Mouse (Mus musculus): ENCODE results near the gene Bcs1l. TPM values are rescaled to one million over a fixed set of nuclear protein-coding genes. Genes with fewer than 3 reads are reported as not detected.

The Bcs1l gene
- 15.2 and 29.9 TPM in 2 replicates for total RNA-seq (2014; rRNA removed)
- 12.3 and 14.4 TPM in 2 replicates for polyA plus RNA-seq (2015; fragmentation: Nextera tagmentation; extraction: Ambion mirVana)

DNA sequence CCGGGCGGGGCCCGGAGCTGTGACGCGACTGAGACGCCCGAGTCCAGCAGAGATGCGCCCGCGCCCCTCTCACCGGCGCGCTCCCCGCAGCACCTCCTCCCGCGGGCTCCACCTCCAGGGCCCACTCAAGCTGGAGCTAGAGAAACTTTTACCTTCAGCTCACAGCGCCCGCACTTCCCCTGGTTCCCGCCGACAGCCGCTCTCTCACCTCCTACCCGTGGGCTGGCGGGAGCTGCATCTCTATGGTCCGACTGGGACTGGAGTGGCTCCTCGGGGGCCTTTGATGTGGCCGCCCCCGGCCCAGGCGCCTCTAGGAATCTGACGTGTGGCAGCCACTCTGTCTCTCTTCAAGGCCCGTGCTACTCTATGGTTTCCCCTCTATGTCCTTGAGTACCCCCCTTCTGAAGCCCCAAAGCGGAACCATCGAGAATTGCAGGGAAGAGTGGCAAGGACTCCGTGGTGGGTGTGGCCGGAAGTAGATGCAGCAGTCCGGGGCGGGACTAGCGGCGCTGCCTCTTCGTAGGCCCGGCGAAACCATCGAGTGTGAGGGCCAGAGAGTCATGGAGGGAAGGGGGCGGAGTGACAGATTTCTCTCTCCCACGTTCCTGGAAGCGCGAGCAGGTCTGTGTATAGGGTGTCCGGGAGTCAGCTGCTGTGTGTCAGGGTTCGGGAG, at the start of gene Bcs1l, which contains the start of gene Zfp142:
Gene Bcs1l, plus strand, starts transcription at position 517 of the 673 bp plus-strand sequence.
Gene Zfp142, minus strand, starts transcription at position 474 of the 673 bp plus-strand sequence.
- under 1% methylated on average over 48 of the region's 48 CpGs for WGBS
- TF ChIP-seq CTCF (IDR thresholded peaks at IDR 0.05; ENCODE audit: low read depth): peak; percentile 45
- ATAC-seq (peak; percentile 99), DNase-seq (ENCODE audit: low spot score) (peak; percentile 99)
- Histone ChIP-seq H3K27me3 (ENCODE audit: insufficient read depth, low read length) (no peaks in the 10 kb centered on the region), H3K9ac (replicated peaks; ENCODE audit: low read length) (peak within 1 kb of the TSS; percentile 74), H3K4me1 (ENCODE audit: insufficient read depth, low read length) (peaks cover 10% of the 10 kb centered on the region; the same call in 1 of the 2 replicates), H3K9me3 (ENCODE audit: low read length) (no peaks in the 10 kb centered on the region), H3K27ac (peak within 1 kb of the TSS; percentile 85), H3K36me3 (ENCODE audit: insufficient read depth, low read length) (peaks cover 17% of the 10 kb centered on the region), H3K4me3 (ENCODE audit: low read length) (peak within 1 kb of the TSS; percentile 84), H3K4me2 (ENCODE audit: low read depth, low read length) (peak within 1 kb of the TSS; percentile 96)

DNA sequence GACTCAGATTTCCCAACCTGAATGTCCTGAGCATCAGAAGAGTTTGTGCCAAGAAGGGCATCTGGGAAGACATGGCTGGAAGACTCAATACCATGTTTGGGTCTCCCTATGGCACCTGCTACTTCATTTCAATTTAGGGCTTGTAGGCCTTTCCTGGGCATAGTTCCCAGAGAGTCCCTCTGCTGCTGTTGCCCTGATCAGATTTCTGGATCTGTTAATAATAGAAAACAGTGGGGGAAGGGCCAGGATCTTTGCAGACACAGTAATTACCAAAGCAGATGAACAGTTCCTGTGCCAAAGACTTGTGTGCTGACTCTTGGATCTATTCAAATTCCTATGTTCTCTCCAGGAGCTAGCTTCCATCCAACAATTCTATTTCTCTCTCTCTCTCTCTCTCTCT, 49.4 kb upstream of the Bcs1l start:
- no peaks in the 10 kb centered on the region for H3K36me3 ChIP-seq (ENCODE audit: insufficient read depth, low read length)
- H3K4me3 ChIP-seq (ENCODE audit: low read length): no peak overlapping the region
- DNase-seq (ENCODE audit: low spot score) (peak; percentile 79), ATAC-seq (peak; percentile 63)
- no peak overlapping the region for H3K4me2 ChIP-seq (ENCODE audit: low read depth, low read length)
- H3K27me3 ChIP-seq (ENCODE audit: insufficient read depth, low read length): no peaks in the 10 kb centered on the region
- no peak for TF ChIP-seq CTCF (IDR thresholded peaks at IDR 0.05; ENCODE audit: low read depth)
- H3K4me1 ChIP-seq (ENCODE audit: insufficient read depth, low read length): peaks cover 10% of the 10 kb centered on the region; the same call in 1 of the 2 replicates
- no peaks in the 10 kb centered on the region for H3K9me3 ChIP-seq (ENCODE audit: low read length)
- no peak overlapping the region for H3K27ac ChIP-seq
- H3K9ac ChIP-seq (replicated peaks; ENCODE audit: low read length): no peak overlapping the region

DNA sequence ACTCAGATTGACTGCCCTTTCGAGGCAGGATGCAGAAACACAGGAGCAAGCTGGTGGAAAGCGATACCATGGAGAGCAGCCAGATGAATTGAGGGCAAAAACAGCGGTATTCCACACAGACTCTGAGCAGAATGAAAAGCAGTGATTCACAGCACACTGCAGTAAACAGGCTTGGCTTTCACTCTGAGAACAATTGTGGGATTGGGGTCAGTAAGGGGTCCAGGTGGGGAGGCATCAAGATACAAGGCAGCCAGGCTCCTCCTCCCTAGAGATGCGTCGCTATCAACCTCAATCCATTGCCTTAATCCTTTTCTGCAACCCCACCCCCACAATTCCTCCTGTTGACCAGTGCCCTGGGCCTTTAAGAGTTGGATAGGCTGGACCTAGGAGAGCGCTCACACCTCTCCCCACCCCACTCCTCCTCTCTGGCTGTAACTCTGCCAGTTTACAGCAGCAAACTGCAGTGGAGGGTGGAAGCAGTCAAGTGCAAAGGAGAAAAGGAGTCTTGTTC, 45.6 kb upstream of the Bcs1l start, which contains the start of gene Plcd4:
Gene Plcd4, plus strand, starts transcription at position 438 of the 511 bp plus-strand sequence.
- peak; percentile 90 for ATAC-seq

DNA sequence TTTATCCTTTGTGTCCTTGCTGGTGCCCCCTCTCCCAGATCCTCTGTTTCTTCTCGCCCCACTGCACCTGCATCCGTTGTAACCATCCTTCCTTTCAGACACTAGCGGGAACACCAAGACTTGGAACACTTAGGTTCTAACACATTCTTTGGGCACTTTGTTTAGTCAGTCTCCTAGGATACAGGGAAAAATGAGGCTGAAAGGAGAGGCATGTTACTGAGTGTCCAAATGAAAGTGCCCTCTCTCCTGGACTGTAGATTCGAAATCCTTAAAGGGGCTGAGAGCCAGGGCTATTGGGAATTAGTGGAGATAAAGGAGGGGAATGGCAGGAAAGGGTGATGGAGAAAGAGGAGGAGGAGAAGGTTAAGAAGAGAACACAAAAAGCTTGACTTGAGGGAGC, 43.9 kb upstream of the Bcs1l start, which contains the start of gene Usp37:
Gene Usp37, minus strand, starts transcription at position 101 of the 400 bp plus-strand sequence.
- Histone ChIP-seq H3K9me3 (ENCODE audit: low read length) (no peaks in the 10 kb centered on the region), H3K4me1 (ENCODE audit: insufficient read depth, low read length) (peaks cover 10% of the 10 kb centered on the region; the same call in 1 of the 2 replicates), H3K4me3 (ENCODE audit: low read length) (peak within 1 kb of the TSS; percentile 21), H3K27ac (peak within 1 kb of the TSS; percentile 74; the same call in 1 of the 2 replicates), H3K36me3 (ENCODE audit: insufficient read depth, low read length) (no peaks in the 10 kb centered on the region), H3K9ac (replicated peaks; ENCODE audit: low read length) (peak within 1 kb of the TSS; percentile 30; the same call in 1 of the 2 replicates), H3K27me3 (ENCODE audit: insufficient read depth, low read length) (no peaks in the 10 kb centered on the region), H3K4me2 (ENCODE audit: low read depth, low read length) (peak within 1 kb of the TSS; percentile 52)
- ATAC-seq (no peak), DNase-seq (ENCODE audit: low spot score) (peak; percentile 17)
- TF ChIP-seq CTCF (IDR thresholded peaks at IDR 0.05; ENCODE audit: low read depth): no peak
- 36% methylated on average over 4 of the region's 4 CpGs for WGBS

More for the DNA sequence above, 45.6 kb upstream of the Bcs1l start, which contains the start of gene Plcd4:
- peak within 1 kb of the TSS; percentile 52 for H3K4me2 ChIP-seq (ENCODE audit: low read depth, low read length)
- 6% methylated on average over 6 of the region's 6 CpGs for WGBS
- peaks cover 10% of the 10 kb centered on the region; the same call in 1 of the 2 replicates for H3K4me1 ChIP-seq (ENCODE audit: insufficient read depth, low read length)
- H3K27ac ChIP-seq: peak within 1 kb of the TSS; percentile 74
- peak within 1 kb of the TSS; percentile 21 for H3K4me3 ChIP-seq (ENCODE audit: low read length)
- H3K9me3 ChIP-seq (ENCODE audit: low read length): no peaks in the 10 kb centered on the region
- H3K9ac ChIP-seq (replicated peaks; ENCODE audit: low read length): peak within 1 kb of the TSS; percentile 30
- DNase-seq (ENCODE audit: low spot score): peak; percentile 73
- TF ChIP-seq CTCF (IDR thresholded peaks at IDR 0.05; ENCODE audit: low read depth): no peak
- H3K36me3 ChIP-seq (ENCODE audit: insufficient read depth, low read length): no peaks in the 10 kb centered on the region
- no peaks in the 10 kb centered on the region for H3K27me3 ChIP-seq (ENCODE audit: insufficient read depth, low read length)

DNA sequence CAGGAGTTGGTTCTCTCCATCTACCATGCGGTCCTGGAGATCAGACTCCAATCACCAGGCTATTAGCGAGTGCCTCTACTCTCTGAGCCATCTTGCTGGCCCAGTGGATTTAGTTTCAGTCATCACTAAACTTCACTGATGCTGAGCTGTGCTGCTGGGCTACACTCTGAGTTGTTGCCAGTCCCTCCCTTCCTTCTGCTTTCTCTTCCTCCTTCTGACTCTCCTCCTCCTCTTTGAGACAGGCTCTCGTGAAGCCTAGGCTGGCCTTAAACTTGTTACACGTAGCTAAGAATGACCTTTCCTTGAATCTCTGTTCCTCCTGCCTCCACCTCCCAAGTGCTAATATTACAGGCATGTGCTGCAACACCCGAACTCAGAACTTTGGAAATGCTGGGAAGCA, 29.0 kb upstream of the Bcs1l start:
- no peak overlapping the region for H3K4me3 ChIP-seq (ENCODE audit: low read length)
- DNase-seq (ENCODE audit: low spot score) (no peak), ATAC-seq (no peak)
- no peaks in the 10 kb centered on the region for H3K9me3 ChIP-seq (ENCODE audit: low read length)
- H3K4me2 ChIP-seq (ENCODE audit: low read depth, low read length): no peak overlapping the region
- H3K9ac ChIP-seq (replicated peaks; ENCODE audit: low read length): no peak overlapping the region
- WGBS: 90% methylated on average over 5 of the region's 5 CpGs
- TF ChIP-seq CTCF (IDR thresholded peaks at IDR 0.05; ENCODE audit: low read depth): no peak
- H3K36me3 ChIP-seq (ENCODE audit: insufficient read depth, low read length): peaks cover under 1% of the 10 kb centered on the region; the same call in 1 of the 2 replicates
- no peaks in the 10 kb centered on the region for H3K4me1 ChIP-seq (ENCODE audit: insufficient read depth, low read length)
- H3K27ac ChIP-seq: no peak overlapping the region
- H3K27me3 ChIP-seq (ENCODE audit: insufficient read depth, low read length): no peaks in the 10 kb centered on the region

DNA sequence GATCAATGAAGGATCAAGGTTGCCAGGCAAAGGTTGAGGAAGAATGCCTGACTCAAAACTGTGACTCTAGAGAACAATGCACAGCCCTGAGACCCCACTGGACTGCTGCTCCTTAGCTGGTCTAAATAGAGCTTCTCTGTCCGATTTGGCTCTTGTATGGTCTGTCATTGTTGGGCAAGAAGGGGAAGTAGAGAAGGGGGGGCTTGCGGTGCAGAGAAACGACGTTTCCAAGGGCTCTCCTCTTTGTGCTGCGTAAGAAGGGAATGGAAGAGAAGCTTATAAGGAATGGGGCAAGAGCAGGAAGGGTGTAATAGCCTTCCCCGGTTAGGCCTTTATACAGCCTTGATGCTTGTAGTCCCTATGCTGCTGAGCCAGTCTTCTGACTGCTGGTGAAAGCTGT, 22.3 kb upstream of the Bcs1l start:
- Histone ChIP-seq H3K36me3 (ENCODE audit: insufficient read depth, low read length) (peaks cover 59% of the 10 kb centered on the region), H3K4me2 (ENCODE audit: low read depth, low read length) (no peak overlapping the region), H3K4me3 (ENCODE audit: low read length) (no peak overlapping the region), H3K4me1 (ENCODE audit: insufficient read depth, low read length) (no peaks in the 10 kb centered on the region), H3K27ac (no peak overlapping the region), H3K9me3 (ENCODE audit: low read length) (no peaks in the 10 kb centered on the region), H3K9ac (replicated peaks; ENCODE audit: low read length) (no peak overlapping the region), H3K27me3 (ENCODE audit: insufficient read depth, low read length) (no peaks in the 10 kb centered on the region)
- DNase-seq (ENCODE audit: low spot score) (no peak), ATAC-seq (no peak)
- TF ChIP-seq CTCF (IDR thresholded peaks at IDR 0.05; ENCODE audit: low read depth): no peak
- 48% methylated on average over 6 of the region's 6 CpGs for WGBS
